Comparison of ENCODE assay signal across 8 mouse cellular contexts in the genomic region with DNA sequence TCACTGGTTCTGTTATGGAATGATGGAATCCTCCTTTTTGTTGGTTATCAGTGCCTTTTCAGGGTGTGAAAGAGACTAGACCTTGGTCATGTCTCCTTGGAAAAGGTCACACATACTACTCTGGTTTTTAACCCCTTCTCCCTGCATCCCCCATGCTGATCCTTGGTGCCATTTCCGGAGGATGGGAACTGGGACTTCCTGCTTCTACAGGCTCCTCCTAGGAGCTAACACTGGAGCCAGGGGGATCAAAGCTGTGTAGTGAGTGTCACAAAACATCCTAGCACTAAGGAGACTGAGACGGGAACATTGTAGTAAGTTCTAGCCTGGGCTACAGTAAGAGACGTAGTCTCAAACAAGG. TPM values are rescaled to one million over a fixed set of nuclear protein-coding genes. Genes with fewer than 3 reads are reported as not detected.
DNase-seq lines count a peak whose midpoint lies in the region; ATAC-seq and TF ChIP-seq lines count a peak whose summit lies in the region.

No protein-coding gene starts in this region.

- 2% methylated on average over 3 of the region's 3 CpGs for WGBS in lung, embryonic 16.5 days
- 5% methylated on average over 3 of the region's 3 CpGs for WGBS in limb, embryonic 10.5 days
- WGBS in olfactory bulb, adult 2 months, result 4% methylated on average over 3 of the region's 3 CpGs

- peak overlapping the region; percentile 34 for H3K4me3 ChIP-seq in lung, embryonic 16.5 days (ENCODE audit: low read length)
- peak overlapping the region; percentile 42 for H3K4me3 ChIP-seq in limb, embryonic 10.5 days
- H3K4me3 ChIP-seq in olfactory bulb, adult 2 months (ENCODE audit: insufficient read depth, low read depth, low read length), result peak overlapping the region; percentile 47

- TF ChIP-seq CTCF in olfactory bulb, adult 2 months (IDR thresholded peaks at IDR 0.05; ENCODE audit: insufficient read depth, low read depth, low read length), result no peak

- no peaks in the 10 kb centered on the region for H3K9me3 ChIP-seq in lung, embryonic 16.5 days (ENCODE audit: control insufficient read depth, low read length)
- H3K9me3 ChIP-seq in limb, embryonic 10.5 days (replicated peaks), result no peaks in the 10 kb centered on the region

- no peaks in the 10 kb centered on the region; the same call in 1 of the 2 replicates for H3K27me3 ChIP-seq in lung, embryonic 16.5 days (ENCODE audit: control insufficient read depth, insufficient read depth, low read depth, low read length)
- no peaks in the 10 kb centered on the region for H3K27me3 ChIP-seq in limb, embryonic 10.5 days (ENCODE audit: low read depth, poor library complexity, severe bottlenecking)

- peak overlapping the region; percentile 54 for H3K4me2 ChIP-seq in lung, embryonic 16.5 days (ENCODE audit: low read depth, low read length)

- H3K27ac ChIP-seq in lung, embryonic 16.5 days (ENCODE audit: low read length), result peak overlapping the region; percentile 93
- peak overlapping the region; percentile 96 for H3K27ac ChIP-seq in limb, embryonic 10.5 days
- H3K27ac ChIP-seq in olfactory bulb, adult 2 months (ENCODE audit: insufficient read depth, low read depth, low read length), result peak overlapping the region; percentile 99

- peak overlapping the region; percentile 68 for H3K9ac ChIP-seq in lung, embryonic 16.5 days (ENCODE audit: low read length)

- TF ChIP-seq POLR2A in olfactory bulb, adult 2 months (IDR thresholded peaks at IDR 0.05; ENCODE audit: insufficient read depth, low read depth, low read length), result no peak

- H3K4me1 ChIP-seq in lung, embryonic 16.5 days (replicated peaks; ENCODE audit: control insufficient read depth, insufficient read depth, low read length), result 0 out of 2 replicates have a peak, but pooled peaks cover 4% of the 10 kb centered on the region
- peaks cover 6% of the 10 kb centered on the region for H3K4me1 ChIP-seq in limb, embryonic 10.5 days
- no peaks in the 10 kb centered on the region for H3K4me1 ChIP-seq in olfactory bulb, adult 2 months (ENCODE audit: control insufficient read depth, insufficient read depth, low read length)

- peak; percentile 53 for ATAC-seq in lung, embryonic 16.5 days (ENCODE audit: low read depth)

- DNase-seq in adrenal gland, postnatal 10 days, result peak; percentile 35
- no peak for DNase-seq in adrenal gland, postnatal 4 days (ENCODE audit: low spot score in 2 of 2)
- DNase-seq in lung, postnatal 14 days, result no peak
- no peak for DNase-seq in limb, embryonic 10.5 days (ENCODE audit: low spot score)
- no peak for DNase-seq in layer of hippocampus, adult 11-12 months (ENCODE audit: low spot score)
- DNase-seq in spleen, postnatal 10 days (ENCODE audit: low spot score in 2 of 2), result no peak

- H3K36me3 ChIP-seq in lung, embryonic 16.5 days (ENCODE audit: control insufficient read depth, insufficient read depth, low read length), result no peaks in the 10 kb centered on the region
- H3K36me3 ChIP-seq in limb, embryonic 10.5 days, result no peaks in the 10 kb centered on the region

RNA-seq across cellular contexts. Expression of gene Arl4d, which starts 7.8 kb away (rescaled TPM):
- 10 to 100 TPM; 10.4 to 16.7 TPM for total RNA-seq in adrenal gland, postnatal 10 days (2021)
- total RNA-seq in adrenal gland, postnatal 4 days (2021), result 10 to 100 TPM in 1 of 2 experiments, 1 to 10 TPM in 1; 9.9 to 10.4 TPM
- polyA plus RNA-seq in lung, embryonic 16.5 days (2015; fragmentation: Nextera tagmentation; extraction: Ambion mirVana), result 6.8 and 7.4 TPM in 2 replicates
- 1.9 and 2.4 TPM in 2 replicates for polyA plus RNA-seq in limb, embryonic 10.5 days (2016; fragmentation: Nextera tagmentation; extraction: Ambion mirVana)
- not detected in 2 replicates for polyA plus RNA-seq in olfactory bulb, adult 2 months (2012; ENCODE audit: insufficient read depth, insufficient read length, low replicate concordance, missing spikeins)

RNA-seq across cellular contexts. Expression of gene Rdm1, which starts 30.5 kb away (rescaled TPM):
- total RNA-seq in adrenal gland, postnatal 10 days (2021), result 10 to 100 TPM; 22.5 to 26.4 TPM
- 10 to 100 TPM; 29.1 to 33.0 TPM for total RNA-seq in adrenal gland, postnatal 4 days (2021)
- 52.0 and 52.1 TPM in 2 replicates for polyA plus RNA-seq in lung, embryonic 16.5 days (2015; fragmentation: Nextera tagmentation; extraction: Ambion mirVana)
- 18.7 and 22.3 TPM in 2 replicates for polyA plus RNA-seq in limb, embryonic 10.5 days (2016; fragmentation: Nextera tagmentation; extraction: Ambion mirVana)
- polyA plus RNA-seq in olfactory bulb, adult 2 months (2012; ENCODE audit: insufficient read depth, insufficient read length, low replicate concordance, missing spikeins), result not detected in 2 replicates

RNA-seq across cellular contexts. Expression of gene Gm11634, which starts 58.5 kb away (rescaled TPM):
- not detected for total RNA-seq in adrenal gland, postnatal 10 days (2021)
- not detected for total RNA-seq in adrenal gland, postnatal 4 days (2021)
- polyA plus RNA-seq in lung, embryonic 16.5 days (2015; fragmentation: Nextera tagmentation; extraction: Ambion mirVana), result not detected in 2 replicates
- not detected in 2 replicates for polyA plus RNA-seq in limb, embryonic 10.5 days (2016; fragmentation: Nextera tagmentation; extraction: Ambion mirVana)
- not detected in 2 replicates for polyA plus RNA-seq in olfactory bulb, adult 2 months (2012; ENCODE audit: insufficient read depth, insufficient read length, low replicate concordance, missing spikeins)
